Mouse (Mus musculus) midbrain, embryonic 11.5 days (tissue): ENCODE results near the gene Man2b1. TPM values are rescaled to one million over a fixed set of nuclear protein-coding genes. Genes with fewer than 3 reads are reported as not detected.
A peak's percentile ranks its signal among the peaks of the same experiment; 100 is the strongest.

ENCODE experiments used
- ATAC-seq: fragments of 200-750 bp; cut with Nextera tagmentation; 2 replicates; pipeline ENCODE4 v1.8.0; 2017; ENCODE audit warnings: moderate TSS enrichment, moderate library complexity; ENCODE audit not compliant: low FRiP score
- DNase-seq: peaks from one replicate; pipeline ENCODE4 v3.0.0; 2015; ENCODE audit warnings: low spot score; ENCODE audit errors: missing footprints
- H3K27ac ChIP-seq: fragments of 300-500 bp; sonication (generic); 2 replicates; pipeline ENCODE4 v1.5.1; 2014; ENCODE audit warnings: low read depth, low read length
- H3K27me3 ChIP-seq: fragments of 300-500 bp; sonication (generic); 2 replicates; pipeline ENCODE4 v1.6.1; 2014; ENCODE audit warnings: mild to moderate bottlenecking, low read length, moderate library complexity, mixed read lengths; ENCODE audit not compliant: control insufficient read depth, insufficient read depth
- H3K36me3 ChIP-seq: fragments of 300-500 bp; sonication (generic); 2 replicates; pipeline ENCODE4 v1.6.1; 2014; ENCODE audit warnings: mild to moderate bottlenecking, low read length, moderate library complexity, mixed read lengths; ENCODE audit not compliant: control insufficient read depth, insufficient read depth
- H3K4me1 ChIP-seq: fragments of 300-500 bp; sonication (generic); 2 replicates; pipeline ENCODE4 v1.6.1; 2014; ENCODE audit warnings: low read length; ENCODE audit not compliant: control insufficient read depth, insufficient read depth
- H3K4me2 ChIP-seq: fragments of 300-500 bp; sonication (generic); 2 replicates; pipeline ENCODE4 v1.6.1; 2014; ENCODE audit warnings: mild to moderate bottlenecking, moderate library complexity
- H3K4me3 ChIP-seq: fragments of 300-500 bp; sonication (generic); 2 replicates; pipeline ENCODE4 v1.5.1; 2014; ENCODE audit warnings: low read depth, low read length
- H3K9ac ChIP-seq: fragments of 300-500 bp; sonication (generic); 2 replicates; pipeline ENCODE4 v1.6.1; 2014; ENCODE audit warnings: low read length
- H3K9me3 ChIP-seq: fragments of 300-500 bp; sonication (generic); 2 replicates; pipeline ENCODE4 v1.6.1; 2016; ENCODE audit warnings: low read length; ENCODE audit not compliant: control insufficient read depth
- WGBS: fragments of 180-500 bp; shearing (Covaris S2); extraction: QIAGEN DNeasy Blood & Tissue Kit; methylation state at CpG from one replicate; pipeline ENCODE4 v1.1.7; 2014; 5-methylcytosine and 5-hydroxymethylcytosine counted together
- polyA plus RNA-seq: library from polyadenylated mRNA; unstranded; fragments of >200 nt; fragmentation: Nextera tagmentation; extraction: Ambion mirVana; gene quantifications from 2 replicates; pipeline ENCODE4 v1.2.1, GENCODE M21; 2014

Gene Man2b1
- 15.7 and 16.9 TPM in 2 replicates for polyA plus RNA-seq

GRCm38 (mm10) chr8:85083108-85083813 lies at the start of gene Man2b1:
Gene Man2b1 (plus strand): TSS chr8:85083270.
- Histone ChIP-seq H3K9me3 (no peaks in the 10 kb centered on the region), H3K27me3 (no peaks in the 10 kb centered on the region), H3K4me3 (peak within 1 kb of the TSS; percentile 46), H3K4me2 (peak within 1 kb of the TSS; percentile 76), H3K27ac (no peak within 1 kb of the TSS), H3K36me3 (no peaks in the 10 kb centered on the region), H3K9ac (peak within 1 kb of the TSS; percentile 68), H3K4me1 (peaks cover 10% of the 10 kb centered on the region)
- peak; percentile 73 for ATAC-seq
- WGBS = 2% methylated on average over 30 of the region's 30 CpGs
- DNase-seq = peak; percentile 93

GRCm38 (mm10) chr8:85033867-85034266 lies 49.2 kb upstream of the Man2b1 start:
- no peak for DNase-seq
- Histone ChIP-seq H3K9me3 (no peaks in the 10 kb centered on the region), H3K27ac (no peak overlapping the region), H3K27me3 (no peaks in the 10 kb centered on the region), H3K4me1 (peaks cover 22% of the 10 kb centered on the region), H3K4me2 (no peak overlapping the region), H3K4me3 (no peak overlapping the region), H3K9ac (no peak overlapping the region), H3K36me3 (peaks cover 10% of the 10 kb centered on the region; the same call in 1 of the 2 replicates)
- WGBS = 56% methylated on average over 1 of the region's 1 CpGs
- no peak for ATAC-seq

- Histone ChIP-seq H3K9me3 (no peaks in the 10 kb centered on the region), H3K36me3 (peaks cover 10% of the 10 kb centered on the region; the same call in 1 of the 2 replicates), H3K27me3 (no peaks in the 10 kb centered on the region), H3K9ac (peak overlapping the region; percentile 76; the same call in 1 of the 2 replicates), H3K27ac (no peak overlapping the region), H3K4me2 (peak overlapping the region; percentile 64), H3K4me3 (peak overlapping the region; percentile 22), H3K4me1 (peaks cover 21% of the 10 kb centered on the region)
- ATAC-seq (no peak), DNase-seq (peak; percentile 94)
- WGBS = 6% methylated on average over 13 of the region's 13 CpGs
These were observed 48.3 kb upstream of the Man2b1 start for GRCm38 (mm10) chr8:85034764-85035163.

GRCm38 (mm10) chr8:85035165-85035727 lies 47.8 kb upstream of the Man2b1 start:
- Histone ChIP-seq H3K27ac (no peak overlapping the region), H3K4me2 (peak overlapping the region; percentile 64), H3K9ac (peak overlapping the region; percentile 76), H3K4me3 (peak overlapping the region; percentile 80), H3K4me1 (peaks cover 21% of the 10 kb centered on the region), H3K27me3 (no peaks in the 10 kb centered on the region), H3K9me3 (no peaks in the 10 kb centered on the region), H3K36me3 (peaks cover 7% of the 10 kb centered on the region; the same call in 1 of the 2 replicates)
- no peak for DNase-seq
- 4% methylated on average over 12 of the region's 12 CpGs for WGBS
- no peak for ATAC-seq

GRCm38 (mm10) chr8:85035728-85036310 lies 47.3 kb upstream of the Man2b1 start:
- ATAC-seq = peak; percentile 8
- 2% methylated on average over 15 of the region's 15 CpGs for WGBS
- H3K27me3 ChIP-seq = no peaks in the 10 kb centered on the region
- peak overlapping the region; percentile 64 for H3K4me2 ChIP-seq
- peak overlapping the region; percentile 35 for H3K27ac ChIP-seq
- H3K4me1 ChIP-seq = peaks cover 21% of the 10 kb centered on the region
- H3K4me3 ChIP-seq = peak overlapping the region; percentile 80
- H3K36me3 ChIP-seq = peaks cover 6% of the 10 kb centered on the region; the same call in 1 of the 2 replicates
- peak; percentile 93 for DNase-seq
- H3K9me3 ChIP-seq = no peaks in the 10 kb centered on the region
- H3K9ac ChIP-seq = peak overlapping the region; percentile 76

GRCm38 (mm10) chr8:85036381-85036717 lies 46.7 kb upstream of the Man2b1 start:
- WGBS = under 1% methylated on average over 9 of the region's 9 CpGs
- ATAC-seq = peak; percentile 40

GRCm38 (mm10) chr8:85036718-85037365 lies 46.2 kb upstream of the Man2b1 start, which contains the start of gene Tnpo2:
Gene Tnpo2 (plus strand): TSS chr8:85036915.
- Histone ChIP-seq H3K27ac (peak within 1 kb of the TSS; percentile 99), H3K4me3 (peak within 1 kb of the TSS; percentile 80), H3K4me1 (peaks cover 21% of the 10 kb centered on the region), H3K27me3 (no peaks in the 10 kb centered on the region), H3K9me3 (no peaks in the 10 kb centered on the region), H3K36me3 (peaks cover 12% of the 10 kb centered on the region; the same call in 1 of the 2 replicates), H3K4me2 (peak within 1 kb of the TSS; percentile 64), H3K9ac (peak within 1 kb of the TSS; percentile 76)
- under 1% methylated on average over 54 of the region's 59 CpGs for WGBS
- ATAC-seq (peak; percentile 93), DNase-seq (peak; percentile 98)

More at GRCm38 (mm10) chr8:85036381-85036717, 46.7 kb upstream of the Man2b1 start:
- Histone ChIP-seq H3K36me3 (peaks cover 11% of the 10 kb centered on the region; the same call in 1 of the 2 replicates), H3K4me3 (peak overlapping the region; percentile 80), H3K4me1 (peaks cover 21% of the 10 kb centered on the region), H3K27me3 (no peaks in the 10 kb centered on the region), H3K9ac (peak overlapping the region; percentile 76), H3K27ac (peak overlapping the region; percentile 35), H3K4me2 (peak overlapping the region; percentile 64), H3K9me3 (no peaks in the 10 kb centered on the region)
- no peak for DNase-seq

GRCm38 (mm10) chr8:85037366-85037680 lies 45.7 kb upstream of the Man2b1 start:
- H3K4me1 ChIP-seq = peaks cover 21% of the 10 kb centered on the region
- peak overlapping the region; percentile 76 for H3K9ac ChIP-seq
- under 1% methylated on average over 14 of the region's 14 CpGs for WGBS
- H3K27me3 ChIP-seq = no peaks in the 10 kb centered on the region
- ATAC-seq = peak; percentile 75
- peak overlapping the region; percentile 80 for H3K4me3 ChIP-seq
- H3K27ac ChIP-seq = peak overlapping the region; percentile 99
- H3K9me3 ChIP-seq = no peaks in the 10 kb centered on the region
- DNase-seq = no peak
- H3K4me2 ChIP-seq = peak overlapping the region; percentile 64
- H3K36me3 ChIP-seq = peaks cover 10% of the 10 kb centered on the region; the same call in 1 of the 2 replicates
